Mouse (Mus musculus): Measurements from ENCODE around the gene Dlec1.

The Dlec1 gene

DNA sequence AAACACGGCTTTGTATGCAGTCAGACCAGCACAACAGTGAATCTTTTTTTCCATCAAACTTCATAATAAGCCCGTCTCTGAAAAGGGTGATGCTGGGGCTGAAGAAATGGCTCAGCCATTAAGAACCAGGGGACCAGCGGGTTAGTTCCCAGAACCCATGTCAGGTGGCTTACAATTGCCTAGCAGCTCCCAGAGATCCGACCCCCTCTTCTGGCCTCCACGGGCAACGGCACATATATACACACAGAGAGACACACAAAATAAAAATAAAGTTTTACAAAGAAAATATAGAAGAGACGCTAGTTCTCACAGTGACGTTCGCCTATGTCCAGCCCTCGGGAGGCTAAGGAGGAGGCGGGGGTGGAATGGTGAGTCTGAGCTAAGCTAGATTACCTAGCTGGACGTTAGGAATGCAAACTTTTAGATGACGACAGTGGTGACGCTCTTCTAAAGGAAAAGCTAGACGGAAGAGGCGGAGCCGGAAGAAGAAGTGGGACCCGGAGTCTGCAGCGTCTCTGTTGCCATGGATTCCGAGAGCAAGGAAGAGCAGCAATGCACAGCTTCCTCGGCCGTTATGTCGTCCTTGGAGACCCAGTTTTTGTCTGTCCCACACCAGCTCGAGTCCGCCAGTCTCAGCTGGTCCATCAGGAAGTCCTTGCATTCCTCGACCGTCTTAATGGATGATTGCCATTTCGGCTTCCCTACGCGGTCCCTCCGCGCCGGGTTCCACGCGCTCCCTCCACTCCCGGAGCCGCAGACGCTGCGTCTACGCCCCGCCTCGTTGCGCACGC, at the start of gene Dlec1:
Dlec1 (plus strand) TSS at position 487 of the 791 bp plus-strand sequence.
- peak; percentile 95 for DNase-seq (ENCODE audit: low read depth)

DNA sequence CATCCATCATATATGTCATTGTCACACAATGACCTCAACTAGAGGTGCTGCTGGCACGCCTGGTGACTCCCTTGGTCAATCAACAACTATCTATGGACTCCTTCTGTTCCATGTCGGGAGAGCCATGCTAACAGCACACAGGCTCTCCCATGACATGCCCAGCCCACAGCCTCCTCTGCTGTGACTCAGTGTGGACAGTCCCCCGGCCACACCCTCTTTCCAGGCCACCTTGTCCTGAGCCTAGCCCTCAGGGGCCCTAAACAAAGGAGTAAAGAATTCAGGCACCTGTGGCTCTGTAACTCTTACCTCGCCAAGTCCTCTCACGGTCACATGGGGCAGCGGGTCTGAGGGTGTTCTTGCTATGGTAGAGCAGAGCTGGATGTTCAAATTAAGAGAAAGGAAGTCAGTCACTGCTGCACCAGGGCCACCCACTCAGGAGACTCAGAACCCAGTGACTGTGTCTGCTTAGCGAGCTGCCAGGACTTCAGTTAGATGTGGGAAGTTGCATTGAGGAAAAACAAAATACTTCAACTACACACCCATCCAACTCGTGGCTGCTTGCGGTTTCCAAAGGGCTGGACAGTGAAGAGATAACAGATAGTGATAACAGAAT, 48.2 kb upstream of the Dlec1 start:
- no peak for DNase-seq (ENCODE audit: low read depth)

DNA sequence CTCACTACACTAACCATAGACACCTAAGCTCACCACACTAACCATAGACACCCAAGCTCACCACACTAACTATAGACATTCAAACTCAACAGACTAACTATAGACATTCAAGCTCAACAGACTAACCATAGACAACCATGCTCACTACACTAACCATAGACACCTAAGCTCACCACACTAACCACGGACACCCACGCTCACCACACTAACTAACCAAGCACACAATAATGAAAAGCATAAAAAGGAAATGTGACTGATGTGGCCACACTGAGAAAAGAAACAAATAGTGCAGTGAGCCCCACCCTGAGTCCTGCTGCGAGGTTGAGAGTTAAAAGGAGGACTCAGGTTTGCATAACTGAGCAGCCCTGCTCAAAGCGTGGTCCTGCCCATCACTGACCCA, 46.9 kb upstream of the Dlec1 start:
- peak; percentile 56 for DNase-seq (ENCODE audit: low read depth)

DNA sequence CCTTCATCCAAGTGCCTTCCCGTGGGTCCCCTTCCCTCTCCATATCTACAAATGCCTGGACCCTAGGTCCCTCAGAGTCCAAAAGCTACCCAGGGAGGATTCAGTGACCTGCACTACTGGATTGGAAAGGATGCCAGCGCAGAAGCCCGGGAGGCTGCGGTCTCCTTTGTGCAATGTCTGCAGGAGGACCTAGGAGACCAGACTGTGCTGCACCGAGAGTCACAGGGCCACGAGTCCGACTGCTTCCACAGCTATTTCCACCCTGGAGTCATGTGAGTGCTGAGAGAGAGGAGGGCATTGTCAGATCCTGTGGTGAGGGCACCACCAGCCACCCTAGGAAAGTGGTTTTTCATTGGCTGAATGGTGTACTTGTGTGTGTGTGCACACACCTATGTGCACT, 44.0 kb upstream of the Dlec1 start:
- no peak for DNase-seq (ENCODE audit: low read depth)

DNA sequence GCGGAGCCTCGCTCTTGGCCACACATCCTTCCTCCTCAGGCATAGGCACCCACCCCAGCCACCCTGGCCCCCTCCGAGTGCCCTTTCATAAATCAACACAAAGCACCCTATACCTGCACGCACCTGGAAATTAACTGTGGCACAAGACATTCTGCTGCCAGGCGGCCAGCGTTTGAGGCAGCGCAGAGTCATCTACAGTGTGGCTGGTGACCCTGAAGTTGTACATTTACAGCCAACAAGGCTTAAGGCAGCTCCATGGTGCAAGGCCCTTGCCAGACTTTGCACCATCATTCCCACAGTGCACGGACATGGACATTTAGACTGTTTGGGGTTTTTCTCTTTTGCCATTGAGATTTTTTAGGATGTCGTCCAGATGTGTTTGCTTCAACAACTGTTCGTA, 41.6 kb upstream of the Dlec1 start:
- no peak for DNase-seq (ENCODE audit: low read depth)

DNA sequence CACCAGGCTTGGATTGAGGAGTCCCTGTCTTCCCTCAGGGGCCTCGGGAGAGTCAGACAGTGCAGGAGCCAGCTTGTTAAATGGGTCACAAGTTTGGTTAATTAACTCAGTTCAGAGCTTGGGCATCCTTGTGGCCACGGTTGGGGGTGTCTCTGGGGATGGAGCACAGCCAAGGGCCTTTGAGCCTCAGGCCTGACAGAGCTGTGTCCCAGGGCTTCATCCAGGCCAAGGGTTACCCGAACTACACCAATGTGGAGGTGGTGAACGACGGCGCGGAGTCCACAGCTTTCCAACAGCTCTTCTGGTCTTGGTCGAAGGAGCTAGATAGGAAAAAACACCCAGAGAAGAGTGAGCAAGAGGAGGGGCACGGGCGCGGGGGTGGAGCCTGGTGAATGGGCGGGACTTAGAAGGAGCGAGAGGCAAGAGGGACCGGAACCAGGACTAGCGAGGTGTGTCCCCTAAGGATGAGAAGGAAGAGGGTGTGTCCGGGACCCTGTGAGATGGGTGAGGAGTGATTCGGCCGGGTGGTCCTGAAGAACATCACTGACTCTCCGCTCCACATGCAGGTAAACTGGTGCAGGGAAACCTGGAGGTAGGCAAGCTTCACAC, 39.1 kb upstream of the Dlec1 start:
- DNase-seq (ENCODE audit: low read depth): peak; percentile 51

DNA sequence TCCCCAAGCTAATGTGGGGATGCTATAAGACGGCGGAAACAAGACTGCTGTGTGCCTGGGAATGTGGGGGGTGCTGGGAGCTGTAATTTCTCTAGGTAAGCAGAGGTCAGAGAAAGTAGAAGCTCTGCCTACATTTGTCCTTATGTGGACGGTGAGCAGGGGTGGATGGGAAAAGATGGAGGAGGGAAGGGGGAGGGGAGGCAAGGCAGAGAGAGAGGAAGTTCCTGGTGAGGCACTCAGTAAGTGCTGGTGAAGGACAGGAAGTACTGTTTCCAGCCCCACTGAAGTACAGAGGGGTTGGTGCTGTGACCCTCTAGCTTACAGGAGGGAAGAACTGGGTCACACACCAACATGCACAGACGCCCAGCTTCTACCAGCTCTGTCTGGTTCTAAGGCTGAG, 38.0 kb upstream of the Dlec1 start:
- DNase-seq (ENCODE audit: low read depth): peak; percentile 18

DNA sequence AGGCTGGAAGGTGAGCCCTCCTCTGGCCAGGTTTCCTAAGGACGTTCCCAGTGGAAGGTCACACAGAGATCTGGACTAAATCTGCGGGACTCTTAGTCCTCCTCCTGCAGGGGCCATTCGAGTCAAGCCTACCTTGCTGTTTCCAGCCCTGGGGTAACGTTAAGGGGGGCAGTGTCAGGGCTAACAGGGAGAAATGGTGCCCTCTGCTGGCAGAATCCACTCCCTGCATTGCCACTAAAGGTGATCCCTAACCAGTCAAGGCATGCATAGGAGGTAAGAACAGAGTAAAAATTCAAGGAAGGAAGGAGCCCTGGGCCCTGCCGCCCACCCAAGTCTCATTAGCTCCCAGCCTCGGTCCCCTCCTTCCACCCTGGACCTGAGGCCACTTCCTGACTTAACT, 34.7 kb upstream of the Dlec1 start:
- peak; percentile 75 for DNase-seq (ENCODE audit: low read depth)

DNA sequence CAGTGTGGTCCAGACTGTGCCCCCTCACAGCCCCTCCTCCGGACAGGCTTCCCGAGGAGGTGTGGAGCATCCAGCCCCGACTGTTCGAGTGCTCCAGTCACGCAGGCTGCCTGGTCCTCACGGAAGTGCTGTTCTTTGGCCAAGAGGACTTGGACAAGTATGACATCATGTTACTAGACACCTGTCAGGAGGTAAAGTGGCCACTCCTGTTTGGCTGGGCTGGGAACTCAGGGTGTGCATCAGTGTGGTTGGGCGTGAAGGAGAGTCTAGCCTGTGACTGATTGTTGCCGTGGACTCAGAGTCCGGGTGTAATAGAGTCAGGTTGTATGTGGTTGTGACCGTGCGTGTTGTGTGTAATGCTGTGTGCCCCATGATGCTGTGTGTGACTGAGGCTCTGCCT, 34.0 kb upstream of the Dlec1 start:
- DNase-seq (ENCODE audit: low read depth): no peak

DNA sequence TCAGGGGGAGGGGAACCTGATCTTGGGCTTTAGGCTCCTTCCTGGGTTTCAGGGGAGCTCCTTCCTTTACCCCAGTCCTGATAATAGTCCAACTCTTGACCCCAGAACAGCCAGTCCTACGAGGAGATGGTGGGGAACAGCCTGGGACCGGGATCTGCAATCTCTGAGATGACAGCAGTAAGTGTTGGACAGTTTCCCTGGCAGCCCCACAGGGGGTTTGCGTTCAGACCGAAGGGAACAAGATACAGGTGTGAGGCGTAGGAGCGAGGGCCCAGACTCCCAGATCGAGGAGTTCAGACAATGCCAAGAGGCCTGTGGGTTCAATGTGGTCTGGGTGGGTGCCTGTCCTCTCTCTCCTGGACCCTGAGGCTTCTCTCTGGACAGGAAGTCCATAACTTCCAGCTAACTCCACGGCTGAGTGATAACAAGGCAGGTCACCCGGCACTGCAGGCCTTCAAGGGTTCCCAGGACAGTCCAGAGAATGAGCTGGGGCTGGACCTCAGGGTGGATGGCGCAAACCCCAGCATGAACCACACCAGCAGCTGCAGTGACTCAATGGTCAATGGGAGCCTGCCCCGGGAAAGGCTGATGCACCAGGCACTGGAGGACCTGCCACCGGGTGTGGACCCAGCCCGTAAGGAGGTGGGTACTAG, 32.0 kb upstream of the Dlec1 start:
- no peak for DNase-seq (ENCODE audit: low read depth)

DNA sequence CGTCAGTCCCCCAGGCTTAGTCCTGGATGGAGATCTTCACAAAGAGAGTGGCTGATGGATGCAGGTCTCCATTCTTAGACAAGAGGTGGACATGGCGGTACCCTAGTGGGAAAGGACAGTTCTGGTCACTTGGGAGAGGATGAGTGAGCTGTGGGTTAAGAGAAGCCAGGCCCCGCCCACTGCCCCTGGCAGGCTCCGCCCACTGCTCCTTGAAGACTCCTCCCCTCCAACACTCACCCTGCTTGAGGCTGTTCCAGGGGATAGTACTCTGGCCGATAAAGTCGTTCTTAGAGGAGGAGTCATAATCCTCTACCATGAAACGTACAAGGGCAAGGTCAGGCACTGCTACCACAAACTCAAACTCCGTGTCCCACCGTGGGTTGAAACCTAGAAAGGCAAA, 30.5 kb upstream of the Dlec1 start:
- no peak for DNase-seq (ENCODE audit: low read depth)

DNA sequence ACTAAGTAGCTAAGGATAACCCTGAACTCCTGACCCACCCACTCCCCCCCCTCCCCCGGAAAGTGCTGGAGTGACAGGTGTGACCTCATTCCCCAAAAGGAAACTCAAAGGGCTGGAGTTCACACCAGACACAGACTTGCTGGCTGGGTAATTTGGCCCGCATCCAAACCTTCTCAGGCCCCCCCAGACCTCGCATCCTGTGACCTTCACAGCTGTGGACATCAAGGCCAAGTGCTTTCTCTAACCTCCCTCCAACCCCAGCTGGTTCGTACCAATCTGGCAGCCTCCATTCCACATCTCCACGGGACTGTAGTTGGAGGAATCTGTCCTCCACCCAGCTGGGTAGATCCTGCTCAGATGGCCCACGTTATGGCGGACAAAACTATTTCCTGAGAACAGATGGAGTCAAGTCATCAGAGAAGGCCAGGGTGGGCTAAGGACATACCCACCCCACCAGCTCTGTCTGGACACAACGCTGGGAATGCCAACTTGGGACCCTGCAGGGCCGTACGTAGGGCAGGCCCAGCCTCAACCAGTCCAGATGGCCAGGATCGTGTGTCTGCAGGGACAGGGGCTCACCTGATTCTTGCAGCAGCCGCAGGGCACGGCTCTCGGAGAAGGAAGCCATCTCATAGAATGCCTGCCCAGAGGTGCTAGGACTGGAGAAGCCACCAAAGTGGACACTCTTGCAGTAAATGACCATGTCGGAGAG, 28.9 kb upstream of the Dlec1 start:
- DNase-seq (ENCODE audit: low read depth): no peak

DNA sequence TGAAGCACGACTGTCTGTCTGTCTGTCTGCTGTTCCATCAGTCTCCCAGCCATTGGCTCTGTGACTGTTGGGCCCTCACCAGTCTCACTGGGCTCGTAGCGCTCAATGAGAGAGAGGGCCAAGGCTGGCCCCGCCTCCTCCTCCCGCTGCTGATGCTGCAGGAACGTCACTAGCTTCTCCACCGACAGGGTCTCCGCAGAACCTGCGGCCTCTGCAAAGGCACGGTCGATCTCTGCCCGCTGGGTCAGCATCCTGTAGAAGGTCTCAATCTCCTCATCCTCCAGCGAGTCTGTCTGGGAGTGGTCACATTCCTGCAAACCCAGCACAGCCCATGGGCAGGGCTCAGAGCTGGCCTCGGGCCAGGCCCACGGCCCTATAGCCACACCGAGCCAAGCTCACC, 26.6 kb upstream of the Dlec1 start:
- no peak for DNase-seq (ENCODE audit: low read depth)

DNA sequence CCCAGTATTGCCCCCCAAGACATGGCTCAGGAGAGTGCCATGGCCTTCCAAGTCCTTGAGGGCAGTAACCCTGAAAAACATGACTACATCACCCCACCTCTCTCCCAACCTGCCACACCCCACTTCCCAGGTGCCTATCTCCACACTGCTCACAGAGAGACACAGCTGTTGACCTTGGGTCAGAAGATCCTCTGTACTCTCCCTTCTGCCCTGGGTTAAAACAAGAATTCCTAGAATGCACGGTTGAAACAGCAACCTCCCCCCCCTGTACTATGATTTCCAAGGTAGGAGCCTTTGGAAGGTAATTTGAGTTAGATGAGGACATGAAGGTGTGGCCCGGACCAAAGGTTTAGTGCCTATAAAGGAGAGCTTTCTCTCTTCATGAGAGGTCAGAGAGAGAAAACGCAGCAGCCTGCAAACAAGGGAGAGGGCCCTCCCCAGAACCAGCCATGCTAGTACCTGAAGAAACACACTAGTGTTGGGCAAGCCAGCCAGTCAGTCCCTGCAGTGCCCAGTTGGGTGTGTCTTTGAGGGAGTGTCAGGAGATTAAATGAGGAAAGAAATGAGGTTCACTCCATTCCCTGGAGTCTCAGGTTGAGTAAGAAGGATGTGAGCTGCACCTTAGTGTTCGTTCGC, 22.1 kb upstream of the Dlec1 start:
- no peak for DNase-seq (ENCODE audit: low read depth)

DNA sequence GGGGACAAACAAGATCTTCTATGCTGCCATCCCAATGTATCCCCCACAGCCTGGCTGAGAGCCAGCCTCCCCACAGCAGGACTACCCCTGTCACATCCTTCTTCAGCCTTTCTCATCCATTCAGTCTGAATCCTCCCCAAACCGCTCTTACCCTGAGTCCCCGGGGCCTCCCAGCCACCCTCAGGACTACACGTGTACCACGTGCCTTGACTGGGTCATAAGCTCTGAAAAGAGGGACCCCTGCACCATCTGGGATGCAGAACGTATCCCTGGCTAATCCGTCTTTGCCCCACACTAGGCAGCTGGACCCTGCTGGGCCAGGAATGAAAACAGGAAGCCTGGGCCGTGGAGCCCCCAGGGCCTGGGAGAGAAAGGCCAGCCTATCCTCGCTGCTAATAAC, 20.2 kb upstream of the Dlec1 start:
- no peak for DNase-seq (ENCODE audit: low read depth)

DNA sequence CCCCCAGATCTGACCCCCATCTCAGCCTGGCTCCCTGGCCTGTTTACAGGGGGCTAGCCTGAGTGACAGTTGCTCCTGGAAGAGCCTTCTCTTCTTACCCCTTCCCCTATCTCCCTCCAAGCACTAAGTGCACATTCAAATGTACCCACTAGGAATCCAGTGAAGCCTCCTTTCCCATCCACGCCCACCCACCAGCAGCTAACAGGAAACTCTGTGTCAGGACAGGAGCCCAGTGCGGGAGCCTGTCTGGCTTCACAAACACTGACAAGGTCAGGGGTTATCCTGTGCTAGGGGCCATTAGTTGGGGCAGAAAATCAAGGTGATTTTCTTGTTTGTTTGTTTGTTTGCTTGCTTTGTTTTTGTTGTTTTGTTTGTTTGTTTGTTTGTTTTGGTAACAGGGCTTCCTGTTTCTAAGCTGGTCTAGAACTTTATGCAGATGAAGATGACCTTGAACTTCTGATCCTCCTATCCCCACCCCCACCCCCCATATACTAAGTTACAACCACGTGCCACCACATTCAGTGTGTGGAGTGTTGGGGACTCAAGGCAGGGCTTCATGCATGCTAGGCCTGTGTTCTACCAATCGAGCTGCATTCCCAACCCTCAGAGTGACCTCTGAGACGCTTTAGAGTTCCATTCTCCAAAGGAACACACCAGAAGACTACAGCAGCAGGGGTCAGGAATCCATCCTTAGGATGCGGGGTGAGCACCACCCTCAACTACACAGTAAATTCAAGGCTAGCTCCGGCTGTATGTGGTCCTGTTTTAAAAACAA, 19.4 kb upstream of the Dlec1 start:
- DNase-seq (ENCODE audit: low read depth): no peak

DNA sequence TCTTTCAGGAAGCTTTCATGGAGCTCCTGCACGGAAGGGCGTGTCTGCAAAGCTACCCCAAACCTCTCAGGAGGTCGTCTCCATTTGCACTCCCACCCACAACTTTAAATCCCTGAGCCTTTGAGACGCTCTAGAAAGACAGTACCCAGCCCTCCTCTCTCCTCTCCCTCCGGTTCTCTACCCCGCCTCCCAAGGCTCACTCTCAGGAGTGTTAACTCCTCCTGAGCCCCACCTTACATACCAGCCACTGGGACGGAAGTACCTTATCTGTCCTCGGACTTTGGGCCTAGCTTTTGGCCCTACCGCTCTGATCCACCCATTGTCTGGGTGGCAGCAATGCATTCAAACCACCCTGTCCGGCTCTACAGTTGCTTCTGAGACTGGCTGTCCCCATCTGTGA, 18.3 kb upstream of the Dlec1 start:
- DNase-seq (ENCODE audit: low read depth): no peak

DNA sequence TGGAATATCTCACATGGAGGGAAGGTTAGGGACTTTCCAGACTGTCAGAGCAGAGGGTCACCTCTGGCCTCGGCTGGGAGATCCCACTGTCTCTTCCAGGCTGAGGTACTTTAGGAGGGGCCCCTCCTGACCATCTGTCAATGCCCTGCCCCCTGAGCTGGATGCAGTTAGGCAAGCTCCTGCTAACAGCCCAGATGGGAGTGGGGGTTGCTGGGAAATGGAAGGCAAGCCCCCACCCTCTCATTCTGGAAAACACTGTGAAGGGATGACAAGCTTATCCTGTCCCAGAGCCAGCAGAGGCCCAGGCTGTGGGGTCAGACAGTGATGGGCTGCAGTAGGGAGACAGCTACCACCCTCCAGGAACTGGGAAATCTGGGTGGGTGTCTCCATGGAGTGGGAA, 15.8 kb upstream of the Dlec1 start:
- DNase-seq (ENCODE audit: low read depth): no peak

DNA sequence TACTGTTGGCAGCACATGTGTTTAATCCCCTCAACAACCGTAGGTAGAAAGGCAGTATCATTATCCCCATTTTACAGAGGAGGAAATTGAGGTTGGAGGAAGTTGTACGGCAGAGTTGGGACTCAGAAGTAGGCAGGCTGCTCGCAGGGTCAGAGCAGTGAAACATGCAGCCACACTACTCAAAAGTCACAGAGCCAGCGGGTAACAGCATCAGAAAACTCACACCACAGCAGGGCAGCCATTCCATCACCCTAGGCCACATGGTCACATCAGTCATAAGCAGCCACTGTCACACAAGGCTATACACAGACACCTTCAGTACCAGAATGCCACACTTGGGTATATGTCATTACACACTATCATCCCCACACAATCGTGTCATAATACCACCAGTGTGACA, 15.0 kb upstream of the Dlec1 start:
- no peak for DNase-seq (ENCODE audit: low read depth)

DNA sequence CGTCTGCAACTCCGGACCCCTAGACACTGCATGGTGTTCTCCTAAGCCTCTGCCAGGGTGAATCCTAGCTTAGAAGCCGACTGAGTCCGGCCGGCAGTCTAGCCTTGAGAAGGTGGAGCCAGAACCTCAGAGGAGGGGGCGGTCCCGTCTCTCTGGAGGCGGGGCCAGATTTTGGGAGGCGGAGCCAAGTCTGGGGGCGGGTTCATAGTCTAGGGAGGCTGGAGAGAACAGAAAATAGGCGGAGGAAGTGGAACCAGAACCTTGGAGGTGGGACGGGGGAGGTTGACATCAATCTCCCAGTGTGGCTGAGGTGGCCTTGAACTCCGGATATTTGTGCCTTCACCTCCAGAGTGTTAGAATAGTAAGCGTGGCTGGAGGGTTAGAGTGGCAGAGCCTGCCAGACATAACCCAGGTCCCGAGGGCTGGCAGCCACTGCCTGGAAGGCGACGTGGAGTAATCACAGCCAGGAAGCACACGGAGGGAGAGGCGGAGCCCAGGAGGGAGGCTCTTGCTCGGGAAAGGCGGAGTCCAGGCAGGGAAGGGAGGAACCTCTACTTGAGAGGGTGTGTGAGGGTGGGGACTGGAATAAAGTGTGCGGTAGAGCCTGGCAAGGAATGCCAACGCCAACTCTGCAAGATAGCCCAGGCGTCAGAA, 14.0 kb upstream of the Dlec1 start:
- DNase-seq (ENCODE audit: low read depth): peak; percentile 91

DNA sequence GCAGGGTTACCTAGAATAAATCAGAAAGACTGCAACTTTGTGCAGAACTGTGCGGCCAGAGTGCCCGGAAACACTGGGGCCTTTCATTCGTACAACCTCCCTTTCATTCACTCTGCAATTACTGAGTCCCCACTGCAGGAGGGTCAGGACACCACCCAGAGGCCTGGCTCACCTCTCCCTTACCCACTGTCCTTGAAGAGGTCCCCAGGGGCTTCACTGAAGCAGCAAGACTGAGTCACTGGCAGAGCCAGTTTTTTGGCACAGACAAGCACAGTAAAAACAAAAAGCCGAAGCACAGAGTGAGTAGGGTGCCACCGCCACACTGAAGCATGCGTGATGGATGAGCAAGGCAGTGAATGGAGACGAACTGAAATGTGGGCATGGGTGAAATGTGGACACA, 12.8 kb upstream of the Dlec1 start:
- DNase-seq (ENCODE audit: low read depth): no peak

All from induced T-regulatory cell, adult 2 months (primary cell).